Mouse (Mus musculus): ENCODE measurements at regions not wholly inside any gene's neighbourhood (a gene's known extent, or its start where the extent isn't known, plus 50 kb on each side); places are given as distances from the start of the nearest gene placed in this dataset.

DNA sequence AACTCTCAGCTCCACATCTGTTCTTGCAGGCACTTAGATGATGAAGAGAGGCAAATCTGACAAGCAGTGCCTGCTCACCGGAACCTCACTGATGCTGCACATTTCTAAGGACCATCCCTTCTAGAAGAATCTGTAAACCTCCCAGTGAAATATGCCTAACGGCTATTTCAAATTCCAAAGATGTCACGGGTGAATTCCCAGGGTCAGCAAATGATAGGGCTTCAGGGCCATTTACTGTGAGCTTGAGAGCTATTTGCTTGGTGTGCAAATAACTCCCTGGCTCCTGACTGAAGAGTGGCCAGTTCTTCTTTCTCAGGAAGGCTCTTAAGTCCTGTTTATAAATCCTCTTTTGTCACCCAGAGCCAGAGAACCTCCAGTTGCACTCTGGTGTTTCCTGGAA lies 135.3 kb downstream of the Tmx1 start:
- no peak for DNase-seq (ENCODE audit: low spot score in 2 of 2)

DNA sequence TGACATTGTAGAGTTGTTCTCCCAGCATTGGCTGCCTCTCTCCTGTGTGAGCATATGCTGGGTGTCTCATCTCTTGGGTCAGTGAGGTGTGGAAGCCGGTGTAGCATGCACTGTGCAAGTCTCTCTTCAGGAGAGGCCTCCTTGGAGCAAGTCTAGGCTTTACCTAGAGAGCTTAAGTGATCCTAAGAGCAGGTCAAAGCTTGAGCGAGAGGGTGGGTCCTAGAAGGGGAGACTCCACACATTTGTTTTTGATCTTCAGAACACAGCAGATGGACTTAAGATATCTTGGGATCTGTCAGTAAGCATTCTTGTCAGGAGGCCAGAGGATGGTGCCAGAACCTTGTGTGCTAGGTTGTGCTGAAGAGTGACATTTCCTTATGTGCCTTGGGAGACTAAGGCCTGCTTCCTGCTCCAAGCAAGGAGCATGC lies 136.4 kb downstream of the Tmx1 start:
- no peak for DNase-seq (ENCODE audit: low spot score in 2 of 2)

DNA sequence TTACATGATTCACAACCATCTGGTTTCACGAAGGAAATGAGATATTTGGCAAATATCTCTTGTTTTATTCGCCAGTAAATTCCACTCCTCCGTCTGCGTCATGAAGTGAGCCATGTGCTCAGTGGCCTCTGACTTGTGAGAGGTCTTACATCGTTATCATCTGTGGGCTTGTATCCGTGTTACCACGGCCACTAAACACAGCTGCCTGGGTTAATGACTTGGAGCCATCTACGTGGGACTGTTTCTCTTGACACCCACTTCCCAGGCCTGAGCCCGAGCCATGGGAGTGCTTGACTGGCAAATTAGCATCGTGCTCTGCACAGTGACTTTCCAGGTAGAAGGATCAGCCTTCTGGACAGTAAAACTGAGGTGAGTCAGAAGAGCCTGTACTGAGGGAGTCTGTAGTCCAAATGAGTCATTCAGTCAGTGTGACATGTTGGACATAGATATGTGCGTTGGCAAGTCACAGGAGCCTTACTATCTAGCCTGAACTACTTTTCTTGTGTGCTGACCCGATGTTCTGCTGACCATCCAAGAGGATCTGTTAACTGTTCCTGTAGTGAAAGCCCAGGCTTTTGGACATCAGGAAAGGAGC lies 137.7 kb downstream of the Tmx1 start:
- DNase-seq (ENCODE audit: low spot score in 2 of 2) = no peak

DNA sequence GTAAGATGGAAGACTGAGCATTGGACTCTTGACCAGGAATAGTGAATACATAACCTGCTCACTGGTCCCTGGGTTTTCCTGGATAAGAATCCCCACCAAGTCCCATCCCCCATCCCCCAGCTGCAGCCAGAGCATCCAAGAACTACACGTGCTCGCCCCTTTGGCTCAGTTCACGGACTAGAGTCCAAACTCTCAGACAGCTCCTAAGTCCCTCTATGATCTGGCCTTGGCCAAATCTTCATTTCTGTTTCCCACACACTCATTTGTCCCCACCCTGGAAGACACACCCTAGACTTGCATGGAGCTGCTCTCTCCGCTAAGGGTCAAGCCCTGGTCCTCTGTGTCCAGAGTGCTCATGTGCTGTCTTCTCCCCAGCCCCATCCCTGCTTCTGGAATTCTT lies 139.9 kb downstream of the Tmx1 start:
- no peak for DNase-seq (ENCODE audit: low spot score in 2 of 2)

DNA sequence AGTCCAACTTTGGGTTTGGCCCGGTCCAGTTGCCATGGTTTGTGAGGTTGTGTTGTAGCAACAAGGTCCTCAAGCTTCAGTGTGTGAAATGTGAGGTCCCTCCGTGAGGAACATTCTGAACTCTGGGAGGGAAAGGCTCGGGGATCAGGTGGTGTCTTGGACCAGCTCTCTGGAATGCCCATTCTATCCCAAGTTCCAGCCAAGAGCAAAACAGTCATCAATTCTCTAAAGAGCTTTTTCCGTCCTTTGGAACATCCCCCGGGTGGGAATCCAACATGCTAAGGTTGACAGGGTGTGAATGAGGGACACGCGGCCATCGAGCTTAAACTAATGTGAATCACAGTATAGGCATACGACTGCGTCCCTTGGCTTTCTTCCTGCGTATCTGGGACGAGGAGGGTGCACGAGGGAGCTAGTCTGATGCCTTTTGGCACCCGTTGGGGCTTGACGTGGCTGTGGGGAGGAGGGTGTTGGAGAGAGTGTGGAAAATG lies 145.4 kb downstream of the Tmx1 start:
- DNase-seq (ENCODE audit: low spot score in 2 of 2) = no peak

DNA sequence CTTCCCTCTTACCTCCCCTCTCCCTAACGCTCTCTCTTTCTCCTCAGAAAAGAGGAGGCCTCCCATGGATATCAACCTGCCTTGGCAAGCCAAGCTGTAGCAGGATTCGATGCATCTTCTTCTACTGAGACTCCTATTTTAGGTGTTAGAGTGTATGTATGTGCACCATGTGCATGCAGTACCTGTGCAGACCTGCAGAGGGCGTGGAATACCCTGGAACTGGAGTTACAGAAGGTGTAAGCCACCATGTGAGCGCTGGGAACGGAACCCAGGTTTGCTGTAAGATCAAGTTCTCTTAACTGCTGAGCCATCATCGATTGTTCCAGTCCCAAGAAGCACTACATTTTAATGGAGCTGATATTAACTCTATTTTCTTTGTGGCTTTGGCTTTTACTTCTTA lies 146.8 kb downstream of the Tmx1 start:
- DNase-seq (ENCODE audit: low spot score in 2 of 2) = no peak

DNA sequence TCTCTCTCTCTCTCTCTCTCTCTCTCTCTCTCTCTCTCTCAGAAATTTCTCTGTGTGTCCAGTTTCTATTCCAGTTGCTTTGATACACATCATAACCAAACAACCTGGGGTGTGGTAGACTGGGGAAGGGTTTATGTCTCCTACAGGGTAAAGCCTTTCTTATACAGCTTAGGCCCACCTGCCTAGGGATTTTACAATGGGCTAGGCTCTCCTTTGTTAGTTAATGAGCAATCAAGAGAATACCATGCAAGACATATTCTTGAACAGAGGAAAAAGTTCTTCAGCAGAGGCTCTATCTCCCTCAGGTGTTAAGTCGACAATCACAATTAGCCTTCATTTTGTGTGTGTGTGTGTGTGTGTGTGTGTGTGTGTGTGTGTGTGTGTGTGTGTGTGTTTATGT lies 151.0 kb downstream of the Tmx1 start:
- DNase-seq (ENCODE audit: low spot score in 2 of 2) = no peak

DNA sequence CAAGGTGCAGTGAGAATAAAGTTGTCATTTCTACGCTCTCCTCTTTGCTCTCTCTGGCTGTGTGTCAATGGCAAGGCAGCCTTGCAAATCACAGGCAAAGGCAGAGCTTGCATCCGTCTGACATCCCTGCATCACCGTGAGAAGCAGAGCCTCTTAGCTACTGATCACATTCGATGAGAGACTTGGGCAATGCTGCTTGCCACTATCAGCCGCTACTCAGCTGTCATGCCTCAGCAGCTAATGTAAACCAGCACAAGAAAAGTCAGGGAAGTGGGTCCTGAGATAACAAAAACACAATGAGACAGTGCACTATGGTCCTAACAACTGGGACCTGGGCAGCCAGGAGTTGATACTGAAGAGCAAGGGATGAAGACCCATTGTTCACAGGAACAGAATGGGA lies 155.8 kb downstream of the Tmx1 start:
- no peak for DNase-seq (ENCODE audit: low spot score in 2 of 2)

DNA sequence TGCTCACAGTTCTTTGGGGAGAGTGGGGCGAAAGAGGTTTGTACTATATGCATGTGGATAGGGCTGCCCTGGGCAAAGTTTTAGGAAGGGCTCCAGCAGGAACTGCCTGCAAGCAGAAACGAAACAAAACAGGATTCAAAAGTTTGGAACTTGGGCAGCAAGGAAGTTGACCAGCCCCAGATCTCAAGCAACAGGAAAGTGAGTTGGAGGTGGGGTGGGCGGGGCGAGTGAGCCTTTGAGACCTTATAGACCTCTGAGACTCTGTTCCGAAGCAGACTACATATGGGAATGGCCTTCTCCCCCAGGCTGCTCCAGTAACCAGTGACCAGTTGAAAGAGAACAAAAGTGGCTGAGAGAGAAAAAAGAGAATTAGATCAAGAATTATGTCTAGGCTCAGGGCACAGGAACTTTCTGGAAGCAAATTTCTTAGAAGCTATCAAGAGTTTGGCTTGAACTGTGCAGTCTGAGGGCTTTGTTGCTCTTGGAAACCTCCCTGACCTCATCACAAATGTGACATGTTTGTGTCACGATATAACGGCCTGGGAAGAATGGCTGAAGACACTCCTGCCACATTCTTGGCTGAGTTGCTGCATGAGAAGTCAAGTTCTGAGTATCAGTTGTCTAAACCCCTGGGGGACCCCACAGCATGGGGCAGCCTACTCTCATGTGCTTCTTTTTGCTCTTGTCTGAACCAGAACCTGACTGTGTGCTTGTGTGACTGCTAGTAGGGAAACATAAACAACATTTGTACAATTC lies 156.4 kb downstream of the Tmx1 start:
- DNase-seq (ENCODE audit: low spot score in 2 of 2) = no peak

DNA sequence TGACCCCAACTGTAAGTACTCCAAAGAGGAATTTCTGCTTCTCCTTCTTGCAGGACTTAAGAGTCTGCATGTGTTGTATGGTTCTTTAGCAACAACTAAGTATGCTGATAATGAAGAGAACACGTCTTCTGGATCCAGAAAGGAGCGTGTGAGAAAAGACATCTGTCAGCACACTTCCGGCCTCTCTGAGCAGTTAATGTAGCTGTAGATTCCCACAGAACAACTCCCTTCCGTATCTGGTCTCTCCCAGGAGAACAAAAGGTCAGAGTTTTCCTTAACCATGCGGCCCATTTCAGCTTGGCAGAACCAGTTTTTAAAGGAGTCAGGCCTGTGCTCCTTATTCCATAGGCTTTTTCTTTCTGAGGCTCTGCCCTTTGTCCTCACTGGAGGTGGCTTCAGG lies 159.0 kb downstream of the Tmx1 start:
- DNase-seq (ENCODE audit: low spot score in 2 of 2) = no peak

DNA sequence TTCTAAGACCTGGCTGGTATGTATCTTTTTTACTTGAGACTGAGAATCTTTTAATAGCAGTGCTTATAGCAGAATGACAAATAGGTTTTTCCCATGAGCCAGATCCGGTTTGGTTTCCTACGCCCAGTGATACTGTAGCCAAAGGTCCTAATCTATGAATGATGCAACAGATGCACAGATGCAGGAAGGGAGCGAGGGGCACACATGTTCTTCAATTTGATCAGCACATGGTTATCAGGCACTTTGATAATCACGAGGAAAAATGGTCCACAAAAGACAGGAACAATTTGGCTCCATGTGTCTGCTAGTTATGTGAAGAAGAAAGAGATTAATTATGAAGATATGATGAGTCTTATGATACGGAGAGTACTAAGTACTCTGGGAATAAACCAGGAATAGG lies 160.3 kb downstream of the Tmx1 start:
- DNase-seq (ENCODE audit: low spot score in 2 of 2) = no peak

DNA sequence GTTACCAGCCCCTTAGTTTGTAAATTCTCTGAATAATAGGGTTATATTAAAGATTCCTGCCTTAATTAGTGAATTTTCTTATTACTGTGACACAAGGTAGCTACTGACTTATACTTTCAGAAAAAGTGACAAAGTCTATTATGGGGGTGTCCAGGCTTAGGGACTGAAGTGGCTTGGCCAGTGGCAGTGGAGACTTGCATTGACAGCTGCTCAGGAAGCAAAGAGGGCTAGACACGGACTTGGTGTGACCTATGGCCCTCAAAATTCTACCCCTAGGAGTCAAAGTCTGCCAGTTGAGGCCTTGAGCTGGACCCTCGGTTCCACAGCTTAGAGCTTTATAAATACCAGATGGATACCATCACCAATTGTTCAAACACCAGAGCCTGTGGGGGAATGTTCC lies 161.2 kb downstream of the Tmx1 start:
- no peak for DNase-seq (ENCODE audit: low spot score in 2 of 2)

DNA sequence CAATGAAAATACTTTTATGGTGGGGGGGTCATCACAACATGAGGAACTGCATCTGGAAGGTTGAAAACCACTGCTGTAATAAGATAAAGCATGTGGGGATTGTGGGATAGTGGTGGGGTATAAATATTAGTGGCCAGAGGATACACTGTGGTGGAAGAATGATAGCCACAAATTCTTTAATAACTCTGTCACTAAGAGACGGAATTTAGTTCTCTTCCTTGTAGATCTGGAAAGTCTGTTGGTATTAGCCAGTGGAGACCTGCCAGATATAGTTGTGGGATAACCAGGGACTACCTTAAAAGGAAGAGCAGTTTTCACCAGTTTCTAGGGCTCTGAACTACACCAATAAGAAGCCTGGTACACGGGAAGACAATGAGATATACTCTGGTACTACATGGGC lies 161.8 kb downstream of the Tmx1 start:
- no peak for DNase-seq (ENCODE audit: low spot score in 2 of 2)

DNA sequence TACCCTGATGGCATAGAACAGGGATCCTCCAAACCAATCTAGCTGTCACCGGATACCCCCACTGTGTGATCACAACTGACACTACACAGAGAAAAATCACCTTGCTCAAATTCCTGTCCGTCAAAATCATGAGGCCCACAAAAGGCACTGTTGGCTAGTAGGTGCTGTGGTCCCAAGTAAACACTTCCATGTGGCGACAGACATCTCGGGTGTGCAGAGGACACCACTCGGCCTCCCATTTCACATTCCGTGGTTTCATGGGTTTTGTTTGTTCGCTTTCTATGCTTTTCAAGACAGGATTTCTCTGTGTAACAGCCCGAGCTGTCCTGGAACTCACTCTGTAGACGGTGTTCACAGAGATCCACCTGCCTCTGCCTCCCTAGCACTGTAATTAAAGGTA lies 162.2 kb downstream of the Tmx1 start:
- DNase-seq (ENCODE audit: low spot score in 2 of 2) = no peak

DNA sequence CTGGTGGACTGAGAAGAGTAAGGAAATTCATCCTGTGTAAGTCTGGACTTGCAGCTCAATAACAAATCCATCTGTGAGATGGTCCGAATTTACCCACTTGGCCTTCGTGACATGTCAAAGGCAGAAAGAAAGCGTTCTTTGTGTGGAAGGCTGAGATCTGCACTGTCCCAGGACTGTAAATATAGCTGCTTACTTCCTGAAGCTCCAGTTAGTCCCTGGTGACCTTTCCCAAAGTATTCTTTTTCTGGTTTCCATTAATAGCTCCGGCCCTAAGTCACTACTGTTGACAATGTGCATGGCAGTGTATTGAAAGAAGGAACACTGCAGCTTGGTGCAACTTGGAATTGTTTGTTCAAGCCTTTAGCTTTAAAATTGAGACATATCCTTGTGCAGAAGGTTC lies 163.2 kb downstream of the Tmx1 start:
- DNase-seq (ENCODE audit: low spot score in 2 of 2) = no peak

DNA sequence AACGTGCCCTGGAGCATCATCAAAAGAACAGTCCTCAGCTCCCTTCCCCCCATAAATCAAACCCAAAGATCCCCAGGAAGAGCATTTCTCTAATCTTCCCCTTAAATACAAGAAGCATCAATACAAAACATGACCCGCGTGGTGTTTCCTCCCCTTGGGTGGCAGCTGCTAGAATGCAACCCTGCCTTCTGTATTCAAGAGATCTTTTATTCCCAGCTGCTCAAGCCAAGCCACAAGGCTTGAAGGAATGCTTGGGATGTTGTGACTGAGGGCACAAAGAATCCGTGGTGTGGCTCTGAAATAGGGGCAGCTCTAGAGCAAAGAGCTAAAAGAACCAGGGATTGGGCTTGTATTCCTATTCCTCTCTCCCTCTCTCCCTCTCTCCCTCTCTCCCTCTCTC lies 163.6 kb downstream of the Tmx1 start:
- DNase-seq (ENCODE audit: low spot score in 2 of 2) = no peak

DNA sequence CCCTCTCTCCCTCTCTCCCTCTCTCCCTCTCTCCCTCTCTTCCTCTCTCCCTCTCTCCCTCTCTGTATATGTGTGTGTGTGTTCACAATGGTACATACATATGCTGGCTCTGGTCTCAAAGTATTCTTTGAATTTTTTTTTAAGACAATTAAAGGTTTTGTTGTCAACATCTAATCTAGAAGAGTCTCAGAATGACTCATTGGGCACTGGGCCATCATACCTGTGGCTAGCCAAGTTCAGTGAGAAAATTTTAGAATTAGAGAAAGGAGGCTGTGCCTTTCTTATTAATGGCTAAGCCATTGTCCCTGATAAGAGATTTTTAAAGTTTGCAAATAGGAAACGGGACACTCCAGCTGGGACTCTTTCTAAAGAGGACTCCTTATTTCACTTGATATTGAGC lies 164.1 kb downstream of the Tmx1 start:
- DNase-seq (ENCODE audit: low spot score in 2 of 2) = no peak

DNA sequence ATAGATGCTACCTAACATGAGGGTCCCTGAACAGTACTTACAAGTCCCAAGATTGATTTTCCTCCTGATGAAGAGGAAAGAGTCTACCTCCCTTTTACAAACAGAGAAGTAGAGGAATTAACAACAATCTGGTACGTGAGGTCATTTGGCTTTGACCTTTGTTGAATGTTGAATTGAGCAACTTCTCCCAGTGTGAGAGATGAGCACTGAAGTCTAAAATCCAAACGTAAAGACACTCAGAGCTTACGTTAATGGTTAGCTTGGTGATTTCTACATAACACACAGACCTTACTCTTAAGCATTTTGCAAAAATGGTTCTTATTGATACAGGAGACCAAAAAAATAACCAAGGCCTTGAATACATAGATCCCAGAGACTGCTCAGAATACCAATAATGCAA lies 165.1 kb downstream of the Tmx1 start:
- DNase-seq (ENCODE audit: low spot score in 2 of 2) = no peak

DNA sequence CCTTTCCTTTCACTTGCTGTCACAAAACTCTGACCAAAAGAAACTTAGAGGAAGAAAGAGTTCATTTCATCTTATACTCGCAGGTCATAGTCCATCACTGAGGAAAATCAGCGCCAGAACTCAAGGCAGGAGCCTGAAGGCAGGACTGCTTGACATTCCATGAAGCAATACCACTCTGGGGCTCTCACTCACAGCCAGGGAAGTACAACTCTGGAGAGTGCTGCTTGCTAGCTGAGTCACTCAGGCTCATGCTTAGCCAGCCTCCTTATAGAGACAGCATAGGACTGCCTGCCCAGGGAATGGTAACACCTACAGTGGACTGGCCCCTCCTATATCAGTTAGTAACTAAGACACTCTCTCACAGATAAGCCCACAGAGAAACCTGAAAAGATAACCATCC lies 166.5 kb downstream of the Tmx1 start:
- DNase-seq (ENCODE audit: low spot score in 2 of 2) = no peak

DNA sequence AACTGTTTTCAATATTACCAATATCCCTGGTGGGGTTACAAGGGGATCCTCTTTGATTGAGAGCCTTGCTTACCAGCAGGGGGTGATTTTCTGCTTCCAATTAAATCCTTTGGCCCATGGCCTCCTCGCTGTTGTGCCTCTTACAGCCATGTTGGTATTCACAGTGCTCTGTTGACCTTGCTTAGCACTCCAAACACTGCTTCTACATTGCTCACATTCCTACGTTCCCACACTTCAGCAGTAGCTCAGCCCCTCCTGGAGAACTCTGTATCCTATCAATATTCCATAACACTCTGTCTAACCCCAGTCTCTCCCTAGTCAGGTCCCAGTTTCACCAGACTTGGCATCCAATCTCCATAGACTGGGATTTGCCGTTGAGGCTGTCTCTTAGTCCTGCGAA lies 169.1 kb downstream of the Tmx1 start:
- DNase-seq (ENCODE audit: low spot score in 2 of 2) = no peak

DNA sequence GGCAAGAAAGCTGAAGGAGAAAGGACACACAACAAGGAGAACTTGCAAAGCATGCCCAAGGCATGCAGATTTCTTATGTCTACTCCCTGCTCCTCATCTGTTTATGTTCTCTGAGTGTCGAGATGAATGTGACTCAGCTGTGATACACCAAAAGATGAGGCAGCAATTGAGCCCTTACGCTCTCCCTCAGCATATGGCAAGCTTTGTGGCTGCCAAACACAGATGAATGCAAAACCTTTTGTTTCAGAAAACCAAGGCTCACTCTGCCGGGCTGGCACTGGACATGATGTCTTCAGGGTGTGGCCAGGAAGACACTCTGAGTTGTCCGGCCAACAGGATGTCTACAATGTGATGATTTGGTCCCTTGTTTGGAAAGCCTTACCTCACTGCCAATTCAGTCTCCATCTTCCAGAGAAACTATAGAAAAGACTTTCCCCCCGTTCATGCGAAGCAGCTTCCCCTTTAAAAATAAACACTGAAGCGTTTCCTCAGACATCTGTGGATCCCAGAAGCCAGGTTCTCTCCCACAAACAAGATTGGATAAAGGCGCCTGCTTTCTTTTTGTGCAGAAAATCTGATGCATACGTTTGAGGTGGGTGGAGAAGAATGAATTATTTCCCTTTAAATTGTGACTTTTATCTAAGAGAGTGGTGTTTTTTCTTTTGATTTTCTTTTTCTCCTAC lies 171.5 kb downstream of the Tmx1 start:
- DNase-seq (ENCODE audit: low spot score in 2 of 2) = peak in 1 of 2 experiments; percentile 50

DNA sequence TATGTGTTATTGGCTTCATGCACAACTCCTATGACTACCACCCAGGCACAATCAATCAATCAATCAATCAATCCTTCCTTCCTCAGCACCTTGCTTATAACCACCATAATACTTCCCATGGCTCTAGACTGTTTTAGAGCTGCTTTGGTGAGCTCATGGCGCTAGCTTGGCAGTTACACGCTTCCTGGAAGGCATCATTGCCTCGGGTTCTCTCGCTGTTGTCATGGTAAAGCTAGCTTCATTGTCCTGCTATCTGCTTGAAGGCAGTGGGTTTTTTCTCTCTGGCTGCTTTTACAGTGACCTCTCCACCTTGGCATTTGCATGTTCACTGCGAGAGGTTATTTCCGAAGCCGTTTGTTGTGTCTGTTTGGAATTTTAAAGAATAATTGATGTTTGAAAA lies 174.7 kb downstream of the Tmx1 start:
- DNase-seq (ENCODE audit: low spot score in 2 of 2) = no peak
